Mouse (Mus musculus): ENCODE data around the gene Nrde2. TPM values are rescaled to one million over a fixed set of nuclear protein-coding genes. Genes with fewer than 3 reads are reported as not detected.

Gene Nrde2
- total and polyA plus RNA-seq, 3 experiments = 16.5 to 17.2 TPM; not detected in 1

GRCm38 (mm10) chr12:100178898-100179440 is 19.5 kb upstream of the Nrde2 start:
- Histone ChIP-seq H3K4me3 (ENCODE audit: control insufficient read depth in 1 of 2, insufficient read depth in 1 of 2, low read depth in 2 of 2, low read length in 2 of 2) (no peak overlapping the region), H3K9ac (ENCODE audit: control insufficient read depth, low read depth, low read length, poor library complexity, severe bottlenecking) (no peak overlapping the region), H3K9me3 (replicated peaks; ENCODE audit: insufficient read depth, low read length) (no peaks in the 10 kb centered on the region), H3K79me2 (ENCODE audit: control insufficient read depth, insufficient read depth, low read length, poor library complexity) (no peaks in the 10 kb centered on the region), H3K4me1 (ENCODE audit: control insufficient read depth in 1 of 2, insufficient read depth in 2 of 2, low read length in 2 of 2) (peaks cover 0 to 7% of the 10 kb centered on the region in 2 experiments; a peak in 2 of 4 replicates), H3K27ac (ENCODE audit: control insufficient read depth, low read depth, low read length) (no peak overlapping the region), H3K36me3 (ENCODE audit: control insufficient read depth in 1 of 2, insufficient read depth in 2 of 2, low read length in 2 of 2) (peaks cover 0 to 5% of the 10 kb centered on the region in 2 experiments; a peak in 2 of 4 replicates), H3K27me3 (ENCODE audit: control insufficient read depth in 1 of 2, insufficient read depth in 2 of 2, low read length in 2 of 2) (0 out of 4 replicates have a peak, but pooled peaks cover 0 to 1% of the 10 kb centered on the region in 2 experiments)
- no peak for DNase-seq (ENCODE audit: low read depth, low spot score)
- TF ChIP-seq ZNF384 (IDR thresholded peaks at IDR 0.05; ENCODE audit: low read depth, low read length) = peak; percentile 52; the same call in 1 of the 2 replicates
- TF ChIP-seq MAX (IDR thresholded peaks at IDR 0.05; ENCODE audit: low read length) = no peak
- no peak for TF ChIP-seq NELFE (IDR thresholded peaks at IDR 0.05; ENCODE audit: low read depth, low read length)
- TF ChIP-seq CTCF (IDR thresholded peaks at IDR 0.05 in 2 of 3, conservative IDR thresholded peaks at IDR 0.05 in 1 of 3; ENCODE audit: control insufficient read depth in 1 of 3, insufficient read depth in 1 of 3, low read depth in 2 of 3, low read length in 3 of 3, poor library complexity in 1 of 3, severe bottlenecking in 1 of 3) = no peak
- no peak for TF ChIP-seq SMC3 (IDR thresholded peaks at IDR 0.05; ENCODE audit: low read depth, low read length)
- TF ChIP-seq EP300 (IDR thresholded peaks at IDR 0.05; ENCODE audit: low read depth in 1 of 2, low read length in 2 of 2) = no peak

GRCm38 (mm10) chr12:100176469-100177056 is 17.1 kb upstream of the Nrde2 start:
- H3K4me1 ChIP-seq (ENCODE audit: control insufficient read depth in 1 of 2, insufficient read depth in 2 of 2, low read length in 2 of 2) = no peaks in the 10 kb centered on the region
- no peaks in the 10 kb centered on the region for H3K9me3 ChIP-seq (replicated peaks; ENCODE audit: insufficient read depth, low read length)
- TF ChIP-seq E2F4 (IDR thresholded peaks at IDR 0.05; ENCODE audit: borderline replicate concordance, low read depth, low read length) (no peak), EP300 (IDR thresholded peaks at IDR 0.05; ENCODE audit: low read depth in 1 of 2, low read length in 2 of 2) (no peak), ZC3H11A (IDR thresholded peaks at IDR 0.05; ENCODE audit: low read depth, low read length) (no peak)
- 0 out of 4 replicates have a peak, but pooled peaks cover 0 to 1% of the 10 kb centered on the region in 2 experiments for H3K27me3 ChIP-seq (ENCODE audit: control insufficient read depth in 1 of 2, insufficient read depth in 2 of 2, low read length in 2 of 2)
- H3K9ac ChIP-seq (ENCODE audit: control insufficient read depth, low read depth, low read length, poor library complexity, severe bottlenecking) = no peak overlapping the region
- H3K27ac ChIP-seq (ENCODE audit: control insufficient read depth, low read depth, low read length) = no peak overlapping the region
- H3K36me3 ChIP-seq (ENCODE audit: control insufficient read depth in 1 of 2, insufficient read depth in 2 of 2, low read length in 2 of 2) = no peaks in the 10 kb centered on the region
- DNase-seq (ENCODE audit: low read depth, low spot score) = no peak
- H3K4me3 ChIP-seq (ENCODE audit: control insufficient read depth in 1 of 2, insufficient read depth in 1 of 2, low read depth in 2 of 2, low read length in 2 of 2) = no peak overlapping the region
- H3K79me2 ChIP-seq (ENCODE audit: control insufficient read depth, insufficient read depth, low read length, poor library complexity) = no peaks in the 10 kb centered on the region

- no peak overlapping the region for H3K4me3 ChIP-seq (ENCODE audit: control insufficient read depth in 1 of 2, insufficient read depth in 1 of 2, low read depth in 2 of 2, low read length in 2 of 2)
- TF ChIP-seq CTCF (IDR thresholded peaks at IDR 0.05 in 2 of 3, conservative IDR thresholded peaks at IDR 0.05 in 1 of 3; ENCODE audit: control insufficient read depth in 1 of 3, insufficient read depth in 1 of 3, low read depth in 2 of 3, low read length in 3 of 3, poor library complexity in 1 of 3, severe bottlenecking in 1 of 3) = no peak
- TF ChIP-seq MXI1 (IDR thresholded peaks at IDR 0.05; ENCODE audit: low read depth, low read length) = no peak
- no peak for TF ChIP-seq MAFK (IDR thresholded peaks at IDR 0.05; ENCODE audit: borderline replicate concordance, low read depth, low read length)
- no peak for TF ChIP-seq MAX (IDR thresholded peaks at IDR 0.05; ENCODE audit: low read length)
- no peak for TF ChIP-seq USF2 (IDR thresholded peaks at IDR 0.05; ENCODE audit: borderline replicate concordance in 1 of 2, insufficient read depth in 1 of 2, low read depth in 1 of 2, low read length in 2 of 2)
- TF ChIP-seq USF1 (IDR thresholded peaks at IDR 0.05; ENCODE audit: low read depth, low read length) = no peak
- TF ChIP-seq NRF1 (IDR thresholded peaks at IDR 0.05; ENCODE audit: insufficient read depth, low read depth, low read length, poor library complexity, severe bottlenecking) = no peak
- no peaks in the 10 kb centered on the region for H3K9me3 ChIP-seq (replicated peaks; ENCODE audit: insufficient read depth, low read length)
- H3K36me3 ChIP-seq (ENCODE audit: control insufficient read depth in 1 of 2, insufficient read depth in 2 of 2, low read length in 2 of 2) = peaks cover 0 to 2% of the 10 kb centered on the region in 2 experiments; a peak in 2 of 4 replicates
- H3K27me3 ChIP-seq (ENCODE audit: control insufficient read depth in 1 of 2, insufficient read depth in 2 of 2, low read length in 2 of 2) = 0 out of 4 replicates have a peak, but pooled peaks cover 0 to 1% of the 10 kb centered on the region in 2 experiments
- DNase-seq (ENCODE audit: low read depth, low spot score) = no peak
- no peak overlapping the region for H3K9ac ChIP-seq (ENCODE audit: control insufficient read depth, low read depth, low read length, poor library complexity, severe bottlenecking)
- no peak overlapping the region for H3K27ac ChIP-seq (ENCODE audit: control insufficient read depth, low read depth, low read length)
- peaks cover 0 to 8% of the 10 kb centered on the region in 2 experiments; a peak in 2 of 4 replicates for H3K4me1 ChIP-seq (ENCODE audit: control insufficient read depth in 1 of 2, insufficient read depth in 2 of 2, low read length in 2 of 2)
- no peaks in the 10 kb centered on the region for H3K79me2 ChIP-seq (ENCODE audit: control insufficient read depth, insufficient read depth, low read length, poor library complexity)
Observed at GRCm38 (mm10) chr12:100172481-100172880, 13.0 kb upstream of the Nrde2 start.

All from MEL (cell line).